Mouse (Mus musculus) heart, embryonic 14.5 days (tissue): Measurements from ENCODE around the gene Clcnka. TPM values are rescaled to one million over a fixed set of nuclear protein-coding genes. Genes with fewer than 3 reads are reported as not detected.

Experiments
- ATAC-seq: fragments of 200-750 bp; cut with Nextera tagmentation; 2 replicates; pipeline ENCODE4 v1.8.0; 2017; ENCODE audit warnings: low read depth, moderate TSS enrichment; ENCODE audit not compliant: insufficient number of reproducible peaks, insufficient read depth, low FRiP score
- H3K27ac ChIP-seq, 2 experiments: fragments of 200-500 bp in 1 of 2; fragments of 300-500 bp in 1 of 2; sonication (generic) in 1 of 2; replicated peaks in 1 of 2; 2 replicates each; pipeline ENCODE4 v1.5.1; 2012 to 2014; ENCODE audit warnings: low read depth in 2 of 2, low read length in 2 of 2, control low read depth in 1 of 2, mild to moderate bottlenecking in 1 of 2, mixed read lengths in 1 of 2; ENCODE audit not compliant: control insufficient read depth in 1 of 2, insufficient read depth in 1 of 2
- H3K27me3 ChIP-seq: fragments of 300-500 bp; sonication (generic); 2 replicates; pipeline ENCODE4 v1.6.1; 2014; ENCODE audit warnings: mild to moderate bottlenecking, low read length, control low read depth; ENCODE audit not compliant: control insufficient read depth, insufficient read depth
- H3K36me3 ChIP-seq: fragments of 300-500 bp; sonication (generic); 2 replicates; pipeline ENCODE4 v1.6.1; 2014; ENCODE audit warnings: mild to moderate bottlenecking, control low read depth, low read length, mixed read lengths; ENCODE audit not compliant: control insufficient read depth, insufficient read depth
- H3K4me1 ChIP-seq, 2 experiments: fragments of 200-500 bp in 1 of 2; fragments of 300-500 bp in 1 of 2; sonication (generic) in 1 of 2; 2 replicates each; pipeline ENCODE4 v1.6.1; 2012 to 2014; ENCODE audit warnings: low read length in 2 of 2, control low read depth in 1 of 2, mixed read lengths in 1 of 2; ENCODE audit not compliant: control insufficient read depth in 2 of 2, insufficient read depth in 2 of 2
- H3K4me2 ChIP-seq: fragments of 300-500 bp; sonication (generic); 2 replicates; pipeline ENCODE4 v1.6.1; 2014; ENCODE audit warnings: mild to moderate bottlenecking, low read length
- H3K4me3 ChIP-seq, 2 experiments: fragments of 200-500 bp in 1 of 2; fragments of 300-500 bp in 1 of 2; sonication (generic) in 1 of 2; 2 replicates each; pipeline ENCODE4 v1.5.1; 2012 to 2014; ENCODE audit warnings: low read length in 2 of 2, mild to moderate bottlenecking in 2 of 2, control low read depth in 1 of 2, low read depth in 1 of 2, moderate library complexity in 1 of 2; ENCODE audit not compliant: control insufficient read depth in 1 of 2, insufficient read depth in 1 of 2
- H3K9ac ChIP-seq: fragments of 300-500 bp; sonication (generic); 2 replicates; pipeline ENCODE4 v1.6.1; 2014; ENCODE audit warnings: mild to moderate bottlenecking, low read length
- H3K9me3 ChIP-seq: fragments of 300-500 bp; sonication (generic); 2 replicates; pipeline ENCODE4 v1.6.1; 2016; ENCODE audit warnings: low read length, control low read depth; ENCODE audit not compliant: control insufficient read depth
- WGBS: fragments of 180-500 bp; shearing (Covaris S2); extraction: QIAGEN DNeasy Blood & Tissue Kit; methylation state at CpG from one replicate; pipeline ENCODE4 v1.1.7; 2014; 5-methylcytosine and 5-hydroxymethylcytosine counted together
- polyA plus RNA-seq: library from polyadenylated mRNA; unstranded; fragments of >200 nt; fragmentation: Nextera tagmentation; extraction: Ambion mirVana; gene quantifications from 2 replicates; pipeline ENCODE4 v1.2.1, GENCODE M21; 2014

Gene Clcnka
- polyA plus RNA-seq, 1 experiment from 2014 or later, result not detected

DNA sequence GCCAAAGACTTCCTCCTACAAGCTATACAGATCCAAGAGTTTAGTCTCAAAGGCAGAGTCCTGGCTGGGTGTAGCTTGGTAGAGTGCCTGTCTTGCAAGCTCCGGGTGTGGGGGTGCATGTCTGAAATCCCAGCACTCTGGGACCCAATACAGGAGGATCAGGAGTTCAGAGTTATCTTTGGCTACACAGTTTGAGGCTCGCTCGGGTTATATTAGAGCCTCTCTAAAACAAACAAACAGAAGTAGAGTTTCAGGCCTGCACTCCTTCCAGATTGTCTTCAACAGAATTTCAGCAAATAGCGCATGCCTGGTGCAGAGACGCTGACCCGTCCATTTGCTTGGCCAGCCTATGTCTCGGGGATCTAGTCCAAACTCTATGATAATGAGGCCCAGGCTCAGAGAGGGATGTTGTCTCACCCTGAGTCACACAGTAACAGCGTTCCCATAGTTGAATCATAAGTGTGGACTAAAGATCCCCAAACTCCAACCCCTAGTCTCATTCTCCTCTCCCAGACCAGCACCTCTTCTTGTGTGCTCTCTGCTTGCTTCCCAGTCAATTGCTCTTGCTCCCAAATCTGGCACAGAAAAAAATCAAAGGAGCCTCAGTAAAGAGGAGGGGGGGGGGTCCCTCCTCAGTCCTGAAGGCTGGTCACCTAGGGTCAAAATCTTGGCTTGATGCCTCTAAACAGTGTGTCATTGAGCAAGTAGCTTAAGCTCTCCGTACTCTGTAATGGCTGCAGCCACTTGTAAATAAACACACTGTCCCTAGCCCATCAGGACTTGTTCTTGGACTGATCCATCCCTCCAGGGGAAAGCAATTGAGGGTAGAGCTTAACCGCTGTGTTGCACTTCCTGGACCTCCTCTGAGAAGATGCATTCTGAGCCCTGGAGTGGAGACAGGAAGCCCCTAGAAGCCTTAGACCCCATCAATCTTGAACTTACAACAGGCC, 28.5 kb upstream of the Clcnka start:
- H3K9ac ChIP-seq, result peak overlapping the region; percentile 95
- H3K36me3 ChIP-seq, result peaks cover 28% of the 10 kb centered on the region
- peak overlapping the region; percentile 13 to 62; a peak in 2 of 4 replicates for H3K4me3 ChIP-seq
- peak overlapping the region; percentile 93 for H3K4me2 ChIP-seq
- no peak for ATAC-seq
- peak overlapping the region; percentile 82 to 97 for H3K27ac ChIP-seq
- H3K4me1 ChIP-seq, result peaks cover 16 to 31% of the 10 kb centered on the region in 2 experiments
- H3K9me3 ChIP-seq, result no peaks in the 10 kb centered on the region
- no peaks in the 10 kb centered on the region for H3K27me3 ChIP-seq
- WGBS, result 52% methylated on average over 10 of the region's 10 CpGs

DNA sequence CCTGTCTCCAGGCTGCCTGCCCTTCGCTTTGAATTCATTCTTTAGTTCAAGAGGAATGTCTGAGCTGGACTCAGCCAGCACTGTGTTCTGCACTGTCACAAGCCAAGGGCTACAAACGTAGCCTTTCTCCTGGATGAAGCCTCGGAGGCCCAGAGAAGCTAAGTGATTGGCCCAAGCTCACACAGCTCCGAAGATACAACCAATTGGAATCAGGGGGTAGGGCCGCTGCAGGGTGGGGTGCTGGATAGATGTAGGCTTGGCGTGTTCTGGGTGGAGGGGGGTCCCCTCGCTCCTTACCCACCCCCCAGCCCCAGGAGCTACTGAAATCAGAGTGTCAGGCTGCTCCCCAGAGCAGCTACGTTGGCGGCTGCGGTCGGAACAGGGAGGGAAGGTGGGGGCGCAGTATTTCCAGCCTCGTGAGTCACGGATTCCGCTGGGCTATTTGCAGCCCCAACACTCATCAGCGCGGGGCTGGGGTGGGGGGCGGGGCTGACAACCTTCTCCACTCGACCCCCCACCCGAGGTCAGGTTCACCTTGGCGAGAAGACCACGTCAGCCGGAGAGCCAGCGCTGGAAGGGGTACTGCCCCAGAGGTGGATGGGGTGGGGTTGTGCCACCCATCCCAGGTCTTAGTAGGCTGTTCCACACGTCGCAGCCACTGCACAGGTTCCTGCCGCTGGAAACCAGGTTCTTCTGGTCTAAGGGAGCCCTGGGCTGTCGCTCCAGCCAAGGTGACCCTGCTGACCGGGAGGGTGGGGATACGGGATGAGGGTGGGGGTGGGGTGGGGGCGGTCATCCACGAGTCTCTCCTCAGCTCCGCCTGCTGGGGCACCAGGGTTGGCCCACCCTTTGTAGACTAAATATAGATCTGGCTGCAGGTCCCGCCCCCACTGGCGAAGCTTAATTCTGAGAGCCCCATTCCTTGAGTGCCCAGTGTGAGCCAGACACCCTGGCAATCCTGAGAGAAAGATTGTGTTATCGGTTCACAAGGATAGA, 27.3 kb upstream of the Clcnka start:
- peaks cover 22 to 37% of the 10 kb centered on the region in 2 experiments for H3K4me1 ChIP-seq
- peak; percentile 61 for ATAC-seq
- peak overlapping the region; percentile 62 to 66 for H3K4me3 ChIP-seq
- WGBS, result 2% methylated on average over 36 of the region's 36 CpGs
- H3K36me3 ChIP-seq, result peaks cover 28% of the 10 kb centered on the region
- H3K9ac ChIP-seq, result peak overlapping the region; percentile 95
- H3K4me2 ChIP-seq, result peak overlapping the region; percentile 93
- H3K27me3 ChIP-seq, result no peaks in the 10 kb centered on the region
- no peaks in the 10 kb centered on the region for H3K9me3 ChIP-seq
- H3K27ac ChIP-seq, result peak overlapping the region; percentile 97 to 99

DNA sequence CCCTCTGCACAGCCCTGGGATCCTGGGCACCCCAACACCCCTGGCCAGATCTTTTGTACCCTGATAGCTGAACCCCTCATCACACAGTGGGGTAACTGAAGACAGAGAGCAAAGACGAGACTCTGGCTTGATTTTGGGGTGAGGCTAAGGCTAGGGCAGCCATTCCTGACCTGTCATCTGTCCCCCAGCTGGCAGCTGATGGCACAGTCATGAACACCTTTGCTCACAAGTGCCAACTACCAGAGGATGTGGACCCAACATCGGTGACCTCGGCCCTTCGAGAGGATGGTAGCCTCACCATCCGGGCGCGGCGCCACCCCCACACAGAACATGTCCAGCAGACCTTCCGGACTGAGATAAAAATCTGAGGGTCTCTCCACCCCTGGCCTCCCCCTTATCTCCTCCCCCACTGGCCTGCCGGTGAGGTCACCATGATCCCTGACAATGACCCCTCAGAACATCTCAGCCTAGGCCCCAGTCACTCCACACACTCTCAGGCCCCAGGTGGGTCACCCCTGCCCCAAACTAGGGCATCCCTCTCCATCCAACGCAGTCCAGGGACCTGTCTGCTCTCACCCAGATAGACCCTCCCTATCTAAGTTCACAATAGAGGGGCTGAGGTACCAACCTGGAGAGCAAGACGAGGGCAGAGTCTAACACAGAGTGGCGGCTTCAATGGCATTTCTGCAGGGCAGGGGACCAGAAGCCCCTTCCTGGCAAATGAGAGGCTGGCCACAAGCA, 25.3 kb upstream of the Clcnka start:
- Histone ChIP-seq H3K9ac (peak overlapping the region; percentile 95), H3K36me3 (peaks cover 28% of the 10 kb centered on the region), H3K9me3 (no peaks in the 10 kb centered on the region), H3K27me3 (no peaks in the 10 kb centered on the region), H3K4me2 (peak overlapping the region; percentile 93), H3K27ac (peak overlapping the region; percentile 97 to 99), H3K4me1 (peaks cover 37 to 52% of the 10 kb centered on the region in 2 experiments), H3K4me3 (peak overlapping the region; percentile 62 to 66)
- 42% methylated on average over 13 of the region's 13 CpGs for WGBS
- ATAC-seq, result no peak

DNA sequence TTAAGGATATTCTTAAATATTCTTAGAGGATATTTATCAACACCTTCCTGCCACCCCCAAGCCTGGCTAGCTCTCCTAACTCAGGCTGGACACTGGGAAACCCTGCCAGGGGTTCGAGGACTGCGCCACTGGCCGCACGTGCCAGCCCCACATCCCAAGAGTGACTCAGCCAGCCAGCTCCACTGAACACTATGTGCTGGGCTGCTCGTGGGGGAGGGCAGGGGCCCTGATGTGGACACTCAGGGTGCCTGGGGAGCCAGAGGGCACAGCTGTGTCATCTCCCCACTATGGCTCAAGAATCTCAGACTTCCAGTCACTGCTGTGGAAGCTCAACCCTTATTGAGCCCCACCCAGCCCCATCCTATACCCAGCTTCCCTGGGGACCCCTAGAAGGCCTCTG, 24.8 kb upstream of the Clcnka start:
- Histone ChIP-seq H3K4me2 (peak overlapping the region; percentile 93), H3K4me1 (peaks cover 37 to 52% of the 10 kb centered on the region in 2 experiments), H3K27ac (peak overlapping the region; percentile 97 to 99), H3K27me3 (no peaks in the 10 kb centered on the region), H3K9me3 (no peaks in the 10 kb centered on the region), H3K4me3 (peak overlapping the region; percentile 62 to 66), H3K9ac (peak overlapping the region; percentile 95), H3K36me3 (peaks cover 28% of the 10 kb centered on the region)
- ATAC-seq, result no peak
- WGBS, result 36% methylated on average over 5 of the region's 5 CpGs

DNA sequence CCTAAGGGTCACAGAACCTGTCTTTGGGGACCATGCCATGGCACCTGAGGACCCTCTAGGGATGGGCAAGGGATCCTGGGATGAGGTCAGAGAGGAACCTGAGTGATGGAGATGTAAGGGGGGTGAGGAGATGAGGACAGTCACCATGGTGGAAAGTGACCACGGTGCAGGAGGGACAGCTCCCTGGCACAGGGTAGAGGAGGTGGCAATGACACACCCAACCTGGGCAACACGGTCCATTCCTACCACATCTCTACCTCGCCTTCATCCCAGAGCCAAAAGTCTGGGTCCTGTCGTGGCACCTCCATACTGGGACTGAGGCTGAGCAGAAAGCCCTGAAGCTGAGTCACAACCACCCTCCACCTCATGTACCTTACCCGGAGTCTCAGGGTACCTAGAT, 24.3 kb upstream of the Clcnka start:
- WGBS, result 42% methylated on average over 5 of the region's 5 CpGs
- no peaks in the 10 kb centered on the region for H3K27me3 ChIP-seq
- H3K4me3 ChIP-seq, result peak overlapping the region; percentile 62 to 66
- peak overlapping the region; percentile 97 to 99 for H3K27ac ChIP-seq
- peaks cover 37 to 52% of the 10 kb centered on the region in 2 experiments for H3K4me1 ChIP-seq
- no peaks in the 10 kb centered on the region for H3K9me3 ChIP-seq
- H3K9ac ChIP-seq, result peak overlapping the region; percentile 95
- peaks cover 28% of the 10 kb centered on the region for H3K36me3 ChIP-seq
- no peak for ATAC-seq
- peak overlapping the region; percentile 93 for H3K4me2 ChIP-seq

DNA sequence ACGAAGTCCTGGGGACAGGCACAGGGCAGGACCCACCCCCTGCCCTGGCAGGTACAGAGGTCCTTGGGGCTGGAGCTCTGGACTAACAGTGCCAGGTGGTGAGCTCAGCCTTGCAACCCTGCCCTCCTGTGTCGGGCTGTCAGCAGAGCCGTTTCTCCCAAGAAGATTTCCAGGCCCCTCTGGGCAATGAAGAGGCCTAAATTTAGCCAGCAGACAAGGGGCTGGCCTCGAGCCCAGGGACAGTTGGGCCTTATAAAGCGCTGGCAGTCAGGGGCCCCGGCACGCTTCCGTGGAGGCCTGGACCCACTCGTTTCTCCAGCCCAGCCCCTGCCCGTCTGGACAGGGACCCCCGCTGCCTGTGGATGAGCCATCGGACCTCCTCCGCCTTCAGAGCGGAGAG, 22.9 kb upstream of the Clcnka start:
- H3K9me3 ChIP-seq, result no peaks in the 10 kb centered on the region
- H3K27me3 ChIP-seq, result no peaks in the 10 kb centered on the region
- peak overlapping the region; percentile 62 to 66 for H3K4me3 ChIP-seq
- H3K36me3 ChIP-seq, result peaks cover 28% of the 10 kb centered on the region
- peak; percentile 66 for ATAC-seq
- H3K4me2 ChIP-seq, result peak overlapping the region; percentile 93
- peak overlapping the region; percentile 95 for H3K9ac ChIP-seq
- WGBS, result 14% methylated on average over 14 of the region's 14 CpGs
- peak overlapping the region; percentile 97 to 99 for H3K27ac ChIP-seq
- H3K4me1 ChIP-seq, result peaks cover 26 to 40% of the 10 kb centered on the region in 2 experiments
